Mouse (Mus musculus): ENCODE measurements around the gene Usp7. TPM values are rescaled to one million over a fixed set of nuclear protein-coding genes. Genes with fewer than 3 reads are reported as not detected.

The Usp7 gene
- polyA plus RNA-seq, 1 experiment from 2014 or later, result 31.7 TPM

GRCm38 (mm10) chr16:8728111-8728748 lies 63.9 kb downstream of the Usp7 start:
- Histone ChIP-seq H3K4me2 (replicated peaks) (no peak overlapping the region), H3K4me3 (no peak overlapping the region), H3K36me3 (no peaks in the 10 kb centered on the region), H3K4me1 (peaks cover 12% of the 10 kb centered on the region), H3K27me3 (no peaks in the 10 kb centered on the region), H3K9ac (replicated peaks) (no peak overlapping the region), H3K9me3 (no peaks in the 10 kb centered on the region), H3K27ac (replicated peaks) (no peak overlapping the region)
- ATAC-seq (replicated peaks), result no peak
- WGBS, result 84% methylated on average over 5 of the region's 5 CpGs

GRCm38 (mm10) chr16:8725807-8726206 lies 66.3 kb downstream of the Usp7 start:
- H3K9ac ChIP-seq (replicated peaks), result no peak overlapping the region
- no peak overlapping the region for H3K27ac ChIP-seq (replicated peaks)
- no peaks in the 10 kb centered on the region for H3K36me3 ChIP-seq
- no peak for ATAC-seq (replicated peaks)
- H3K4me1 ChIP-seq, result peaks cover 7% of the 10 kb centered on the region
- no peaks in the 10 kb centered on the region for H3K9me3 ChIP-seq
- 96% methylated on average over 2 of the region's 2 CpGs for WGBS
- H3K27me3 ChIP-seq, result no peaks in the 10 kb centered on the region
- H3K4me3 ChIP-seq, result no peak overlapping the region
- H3K4me2 ChIP-seq (replicated peaks), result no peak overlapping the region

GRCm38 (mm10) chr16:8724031-8724430 lies 68.1 kb downstream of the Usp7 start:
- no peak overlapping the region for H3K4me2 ChIP-seq (replicated peaks)
- WGBS, result 84% methylated on average over 3 of the region's 3 CpGs
- no peak overlapping the region for H3K9ac ChIP-seq (replicated peaks)
- no peaks in the 10 kb centered on the region for H3K9me3 ChIP-seq
- no peak overlapping the region for H3K27ac ChIP-seq (replicated peaks)
- no peak for ATAC-seq (replicated peaks)
- H3K4me1 ChIP-seq, result 0 out of 2 replicates have a peak, but pooled peaks cover 4% of the 10 kb centered on the region
- no peaks in the 10 kb centered on the region for H3K27me3 ChIP-seq
- H3K4me3 ChIP-seq, result no peak overlapping the region
- no peaks in the 10 kb centered on the region for H3K36me3 ChIP-seq

GRCm38 (mm10) chr16:8720447-8720846 lies 71.7 kb downstream of the Usp7 start:
- Histone ChIP-seq H3K9me3 (no peaks in the 10 kb centered on the region), H3K36me3 (peaks cover 10% of the 10 kb centered on the region), H3K4me1 (0 out of 2 replicates have a peak, but pooled peaks cover 7% of the 10 kb centered on the region), H3K27ac (replicated peaks) (no peak overlapping the region), H3K4me2 (replicated peaks) (no peak overlapping the region), H3K27me3 (no peaks in the 10 kb centered on the region), H3K4me3 (no peak overlapping the region), H3K9ac (replicated peaks) (no peak overlapping the region)
- 95% methylated on average over 4 of the region's 4 CpGs for WGBS
- no peak for ATAC-seq (replicated peaks)

- Histone ChIP-seq H3K4me2 (replicated peaks) (no peak overlapping the region), H3K27me3 (no peaks in the 10 kb centered on the region), H3K36me3 (peaks cover 33% of the 10 kb centered on the region), H3K9me3 (no peaks in the 10 kb centered on the region), H3K9ac (replicated peaks) (no peak overlapping the region), H3K4me3 (no peak overlapping the region), H3K4me1 (0 out of 2 replicates have a peak, but pooled peaks cover 7% of the 10 kb centered on the region), H3K27ac (replicated peaks) (no peak overlapping the region)
- ATAC-seq (replicated peaks), result no peak
- WGBS, result 89% methylated on average over 10 of the region's 10 CpGs
These were observed 74.4 kb downstream of the Usp7 start for GRCm38 (mm10) chr16:8717744-8718143.

- no peaks in the 10 kb centered on the region for H3K9me3 ChIP-seq
- 81% methylated on average over 6 of the region's 6 CpGs for WGBS
- no peak for ATAC-seq (replicated peaks)
These were observed 75.8 kb downstream of the Usp7 start for GRCm38 (mm10) chr16:8716300-8716699.

GRCm38 (mm10) chr16:8715513-8716080 lies 76.5 kb downstream of the Usp7 start:
- WGBS, result 74% methylated on average over 10 of the region's 10 CpGs
- peaks cover 39% of the 10 kb centered on the region for H3K36me3 ChIP-seq
- ATAC-seq (replicated peaks), result no peak

More at GRCm38 (mm10) chr16:8716300-8716699, 75.8 kb downstream of the Usp7 start:
- H3K27ac ChIP-seq (replicated peaks), result no peak overlapping the region
- H3K4me2 ChIP-seq (replicated peaks), result no peak overlapping the region
- 0 out of 2 replicates have a peak, but pooled peaks cover 7% of the 10 kb centered on the region for H3K4me1 ChIP-seq
- no peak overlapping the region for H3K4me3 ChIP-seq
- H3K9ac ChIP-seq (replicated peaks), result no peak overlapping the region
- no peaks in the 10 kb centered on the region for H3K27me3 ChIP-seq
- peaks cover 35% of the 10 kb centered on the region for H3K36me3 ChIP-seq

GRCm38 (mm10) chr16:8714851-8715250 lies 77.3 kb downstream of the Usp7 start:
- Histone ChIP-seq H3K9me3 (no peaks in the 10 kb centered on the region), H3K27ac (replicated peaks) (no peak overlapping the region), H3K36me3 (peaks cover 42% of the 10 kb centered on the region), H3K4me1 (0 out of 2 replicates have a peak, but pooled peaks cover 7% of the 10 kb centered on the region), H3K4me2 (replicated peaks) (no peak overlapping the region), H3K4me3 (no peak overlapping the region), H3K27me3 (no peaks in the 10 kb centered on the region), H3K9ac (replicated peaks) (no peak overlapping the region)
- ATAC-seq (replicated peaks), result no peak
- 85% methylated on average over 5 of the region's 5 CpGs for WGBS

More at GRCm38 (mm10) chr16:8715513-8716080, 76.5 kb downstream of the Usp7 start:
- Histone ChIP-seq H3K4me1 (0 out of 2 replicates have a peak, but pooled peaks cover 7% of the 10 kb centered on the region), H3K9ac (replicated peaks) (no peak overlapping the region), H3K27me3 (no peaks in the 10 kb centered on the region), H3K27ac (replicated peaks) (no peak overlapping the region), H3K9me3 (no peaks in the 10 kb centered on the region), H3K4me3 (no peak overlapping the region), H3K4me2 (replicated peaks) (no peak overlapping the region)

GRCm38 (mm10) chr16:8711998-8712397 lies 80.1 kb downstream of the Usp7 start:
- Histone ChIP-seq H3K27ac (replicated peaks) (no peak overlapping the region), H3K4me1 (0 out of 2 replicates have a peak, but pooled peaks cover 2% of the 10 kb centered on the region), H3K9me3 (no peaks in the 10 kb centered on the region), H3K4me2 (replicated peaks) (no peak overlapping the region), H3K9ac (replicated peaks) (no peak overlapping the region), H3K36me3 (peaks cover 70% of the 10 kb centered on the region), H3K27me3 (no peaks in the 10 kb centered on the region), H3K4me3 (no peak overlapping the region)
- no peak for ATAC-seq (replicated peaks)
- 68% methylated on average over 9 of the region's 9 CpGs for WGBS

GRCm38 (mm10) chr16:8700586-8700985 lies 91.5 kb downstream of the Usp7 start:
- Histone ChIP-seq H3K4me3 (no peak overlapping the region), H3K9ac (replicated peaks) (no peak overlapping the region), H3K4me2 (replicated peaks) (no peak overlapping the region), H3K36me3 (peaks cover 90% of the 10 kb centered on the region), H3K4me1 (no peaks in the 10 kb centered on the region), H3K27me3 (no peaks in the 10 kb centered on the region), H3K27ac (replicated peaks) (no peak overlapping the region), H3K9me3 (no peaks in the 10 kb centered on the region)
- no peak for ATAC-seq (replicated peaks)
- 78% methylated on average over 3 of the region's 3 CpGs for WGBS

- Histone ChIP-seq H3K36me3 (peaks cover 92% of the 10 kb centered on the region), H3K9ac (replicated peaks) (no peak overlapping the region), H3K4me2 (replicated peaks) (no peak overlapping the region), H3K27ac (replicated peaks) (no peak overlapping the region), H3K9me3 (no peaks in the 10 kb centered on the region), H3K27me3 (no peaks in the 10 kb centered on the region), H3K4me1 (no peaks in the 10 kb centered on the region), H3K4me3 (no peak overlapping the region)
- ATAC-seq (replicated peaks), result no peak
- 87% methylated on average over 8 of the region's 8 CpGs for WGBS
These were observed 92.6 kb downstream of the Usp7 start for GRCm38 (mm10) chr16:8699556-8699955.

GRCm38 (mm10) chr16:8691206-8691605 lies 100.9 kb downstream of the Usp7 start:
- Histone ChIP-seq H3K9ac (replicated peaks) (no peak overlapping the region), H3K9me3 (no peaks in the 10 kb centered on the region), H3K4me2 (replicated peaks) (no peak overlapping the region), H3K4me1 (peaks cover 3% of the 10 kb centered on the region; the same call in 1 of the 2 replicates), H3K36me3 (peaks cover 66% of the 10 kb centered on the region), H3K4me3 (no peak overlapping the region), H3K27me3 (no peaks in the 10 kb centered on the region), H3K27ac (replicated peaks) (no peak overlapping the region)
- WGBS, result 89% methylated on average over 7 of the region's 7 CpGs
- ATAC-seq (replicated peaks), result no peak

All from forebrain, embryonic 15.5 days (tissue).